Mouse (Mus musculus) heart, embryonic 13.5 days (tissue): ENCODE measurements at regions not wholly inside any gene's neighbourhood (a gene's known extent, or its start where the extent isn't known, plus 50 kb on each side); places are given as distances from the start of the nearest gene placed in this dataset.

ENCODE experiments used
- ATAC-seq: fragments of 200-750 bp; cut with Nextera tagmentation; 2 replicates; pipeline ENCODE4 v1.8.0; 2017; ENCODE audit warnings: moderate TSS enrichment; ENCODE audit not compliant: insufficient number of reproducible peaks, low FRiP score, low TSS enrichment; ENCODE audit errors: extremely low read depth
- H3K27ac ChIP-seq: fragments of 300-500 bp; sonication (generic); replicated peaks from 2 replicates; pipeline ENCODE4 v1.5.1; 2015; ENCODE audit warnings: moderate library complexity, mild to moderate bottlenecking, inconsistent platforms
- H3K27me3 ChIP-seq: fragments of 300-500 bp; sonication (generic); replicated peaks from 2 replicates; pipeline ENCODE4 v1.6.1; 2015; ENCODE audit warnings: mild to moderate bottlenecking, inconsistent platforms
- H3K36me3 ChIP-seq: fragments of 300-500 bp; sonication (generic); 2 replicates; pipeline ENCODE4 v1.6.1; 2015; ENCODE audit warnings: mild to moderate bottlenecking, inconsistent platforms
- H3K4me1 ChIP-seq: fragments of 300-500 bp; sonication (generic); 2 replicates; pipeline ENCODE4 v1.6.1; 2015; ENCODE audit warnings: inconsistent platforms
- H3K4me2 ChIP-seq: fragments of 300-500 bp; sonication (generic); 2 replicates; pipeline ENCODE4 v1.6.1; 2015; ENCODE audit warnings: inconsistent platforms, mild to moderate bottlenecking, moderate library complexity
- H3K4me3 ChIP-seq: fragments of 300-500 bp; sonication (generic); 2 replicates; pipeline ENCODE4 v1.5.1; 2015; ENCODE audit warnings: moderate library complexity, mild to moderate bottlenecking, inconsistent platforms
- H3K9ac ChIP-seq: fragments of 300-500 bp; sonication (generic); 2 replicates; pipeline ENCODE4 v1.6.1; 2015; ENCODE audit warnings: inconsistent platforms, mild to moderate bottlenecking, moderate library complexity
- H3K9me3 ChIP-seq: fragments of 300-500 bp; sonication (generic); 2 replicates; pipeline ENCODE4 v1.6.1; 2016; ENCODE audit warnings: inconsistent platforms
- WGBS: fragments of 180-500 bp; shearing (Covaris S2); methylation state at CpG from one replicate; pipeline ENCODE4 v1.1.7; 2015; ENCODE audit warnings: mixed read lengths; 5-methylcytosine and 5-hydroxymethylcytosine counted together

GRCm38 (mm10) chr3:149117018-149117683, 126.8 kb upstream of the Adgrl2 start:
- Histone ChIP-seq H3K4me1 (peaks cover 33% of the 10 kb centered on the region), H3K36me3 (no peaks in the 10 kb centered on the region), H3K27ac (peak overlapping the region; percentile 32; the same call in 1 of the 2 replicates), H3K9ac (no peak overlapping the region), H3K27me3 (peaks cover 6% of the 10 kb centered on the region; the same call in 1 of the 2 replicates), H3K4me3 (no peak overlapping the region), H3K4me2 (peak overlapping the region; percentile 12; the same call in 1 of the 2 replicates), H3K9me3 (no peaks in the 10 kb centered on the region)
- peak; percentile 46; the same call in 1 of the 2 replicates for ATAC-seq
- 16% methylated on average over 6 of the region's 6 CpGs for WGBS

- 36% methylated on average over 11 of the region's 11 CpGs for WGBS
- no peak for ATAC-seq
- H3K9me3 ChIP-seq, result no peaks in the 10 kb centered on the region
- H3K4me3 ChIP-seq, result no peak overlapping the region
- H3K27ac ChIP-seq, result no peak overlapping the region
- peaks cover 9% of the 10 kb centered on the region; the same call in 1 of the 2 replicates for H3K27me3 ChIP-seq
- no peaks in the 10 kb centered on the region for H3K36me3 ChIP-seq
- peak overlapping the region; percentile 12; the same call in 1 of the 2 replicates for H3K4me2 ChIP-seq
- no peak overlapping the region for H3K9ac ChIP-seq
- H3K4me1 ChIP-seq, result peaks cover 38% of the 10 kb centered on the region
These were observed 126.2 kb upstream of the Adgrl2 start for GRCm38 (mm10) chr3:149116604-149117003.

- 42% methylated on average over 12 of the region's 12 CpGs for WGBS
- Histone ChIP-seq H3K36me3 (no peaks in the 10 kb centered on the region), H3K4me1 (peaks cover 45% of the 10 kb centered on the region), H3K9me3 (no peaks in the 10 kb centered on the region), H3K27me3 (peaks cover 15% of the 10 kb centered on the region), H3K9ac (no peak overlapping the region), H3K4me2 (peak overlapping the region; percentile 40), H3K27ac (no peak overlapping the region), H3K4me3 (no peak overlapping the region)
- ATAC-seq, result no peak
These were observed 125.5 kb upstream of the Adgrl2 start for GRCm38 (mm10) chr3:149115901-149116300.

- no peak overlapping the region for H3K4me2 ChIP-seq
- WGBS, result 74% methylated on average over 6 of the region's 6 CpGs
- no peak for ATAC-seq
- no peaks in the 10 kb centered on the region for H3K36me3 ChIP-seq
- peaks cover 57% of the 10 kb centered on the region for H3K4me1 ChIP-seq
- H3K27ac ChIP-seq, result no peak overlapping the region
- H3K27me3 ChIP-seq, result peaks cover 25% of the 10 kb centered on the region
- H3K9me3 ChIP-seq, result no peaks in the 10 kb centered on the region
- H3K9ac ChIP-seq, result no peak overlapping the region
- H3K4me3 ChIP-seq, result no peak overlapping the region
These were observed 122.5 kb upstream of the Adgrl2 start for GRCm38 (mm10) chr3:149112878-149113277.

GRCm38 (mm10) chr3:149111529-149112439, 121.4 kb upstream of the Adgrl2 start:
- H3K4me1 ChIP-seq, result peaks cover 47% of the 10 kb centered on the region
- H3K9ac ChIP-seq, result no peak overlapping the region
- WGBS, result 22% methylated on average over 19 of the region's 19 CpGs
- no peaks in the 10 kb centered on the region for H3K36me3 ChIP-seq
- peak overlapping the region; percentile 22 for H3K4me2 ChIP-seq
- H3K27me3 ChIP-seq, result peaks cover 33% of the 10 kb centered on the region
- no peaks in the 10 kb centered on the region for H3K9me3 ChIP-seq
- no peak overlapping the region for H3K4me3 ChIP-seq
- no peak overlapping the region for H3K27ac ChIP-seq
- ATAC-seq, result no peak

GRCm38 (mm10) chr3:149110831-149111230, 120.5 kb upstream of the Adgrl2 start:
- Histone ChIP-seq H3K9ac (no peak overlapping the region), H3K4me2 (no peak overlapping the region), H3K4me1 (peaks cover 37% of the 10 kb centered on the region), H3K36me3 (no peaks in the 10 kb centered on the region), H3K4me3 (no peak overlapping the region), H3K27ac (no peak overlapping the region), H3K9me3 (no peaks in the 10 kb centered on the region), H3K27me3 (peaks cover 41% of the 10 kb centered on the region)
- 26% methylated on average over 9 of the region's 9 CpGs for WGBS
- no peak for ATAC-seq

- no peak overlapping the region for H3K4me2 ChIP-seq
- H3K27me3 ChIP-seq, result peaks cover 27% of the 10 kb centered on the region
- H3K9me3 ChIP-seq, result no peaks in the 10 kb centered on the region
- WGBS, result 74% methylated on average over 13 of the region's 13 CpGs
- H3K9ac ChIP-seq, result no peak overlapping the region
- no peak overlapping the region for H3K27ac ChIP-seq
- H3K4me3 ChIP-seq, result no peak overlapping the region
- H3K36me3 ChIP-seq, result no peaks in the 10 kb centered on the region
- peaks cover 24% of the 10 kb centered on the region for H3K4me1 ChIP-seq
- no peak for ATAC-seq
These were observed 115.5 kb upstream of the Adgrl2 start for GRCm38 (mm10) chr3:149105709-149106450.

GRCm38 (mm10) chr3:149105181-149105580, 114.8 kb upstream of the Adgrl2 start:
- peaks cover 21% of the 10 kb centered on the region for H3K4me1 ChIP-seq
- no peak overlapping the region for H3K9ac ChIP-seq
- no peak overlapping the region for H3K27ac ChIP-seq
- no peaks in the 10 kb centered on the region for H3K36me3 ChIP-seq
- ATAC-seq, result no peak
- no peak overlapping the region for H3K4me3 ChIP-seq
- WGBS, result 81% methylated on average over 4 of the region's 4 CpGs
- no peaks in the 10 kb centered on the region for H3K9me3 ChIP-seq
- H3K27me3 ChIP-seq, result peaks cover 25% of the 10 kb centered on the region
- H3K4me2 ChIP-seq, result no peak overlapping the region

- no peaks in the 10 kb centered on the region for H3K9me3 ChIP-seq
- no peak overlapping the region for H3K4me2 ChIP-seq
- WGBS, result 85% methylated on average over 6 of the region's 6 CpGs
- H3K9ac ChIP-seq, result no peak overlapping the region
- no peak overlapping the region for H3K4me3 ChIP-seq
- H3K36me3 ChIP-seq, result no peaks in the 10 kb centered on the region
- H3K27me3 ChIP-seq, result peaks cover 22% of the 10 kb centered on the region
- peaks cover 15% of the 10 kb centered on the region for H3K4me1 ChIP-seq
- ATAC-seq, result no peak
- H3K27ac ChIP-seq, result no peak overlapping the region
These were observed 113.7 kb upstream of the Adgrl2 start for GRCm38 (mm10) chr3:149104080-149104479.

GRCm38 (mm10) chr3:149103469-149103868, 113.1 kb upstream of the Adgrl2 start:
- no peak for ATAC-seq
- Histone ChIP-seq H3K9ac (no peak overlapping the region), H3K4me3 (no peak overlapping the region), H3K27ac (no peak overlapping the region), H3K9me3 (no peaks in the 10 kb centered on the region), H3K27me3 (peaks cover 18% of the 10 kb centered on the region), H3K4me1 (peaks cover 15% of the 10 kb centered on the region), H3K4me2 (no peak overlapping the region), H3K36me3 (no peaks in the 10 kb centered on the region)
- 76% methylated on average over 3 of the region's 3 CpGs for WGBS

- ATAC-seq, result no peak
- Histone ChIP-seq H3K36me3 (no peaks in the 10 kb centered on the region), H3K27me3 (peaks cover 16% of the 10 kb centered on the region), H3K27ac (no peak overlapping the region), H3K9ac (no peak overlapping the region), H3K9me3 (no peaks in the 10 kb centered on the region), H3K4me2 (no peak overlapping the region), H3K4me3 (no peak overlapping the region), H3K4me1 (peaks cover 15% of the 10 kb centered on the region)
- WGBS, result 69% methylated on average over 8 of the region's 8 CpGs
These were observed 112.5 kb upstream of the Adgrl2 start for GRCm38 (mm10) chr3:149102846-149103245.
